Mouse (Mus musculus): ENCODE data around the gene Tulp4. TPM values are rescaled to one million over a fixed set of nuclear protein-coding genes. Genes with fewer than 3 reads are reported as not detected.

Gene Tulp4
- polyA plus RNA-seq, 1 experiment from 2014 or later = 100 TPM

- no peaks in the 10 kb centered on the region for H3K27me3 ChIP-seq (ENCODE audit: control insufficient read depth, insufficient read depth, low read length)
- WGBS = 84% methylated on average over 4 of the region's 4 CpGs
Measured at GRCm38 (mm10) chr17:6129361-6129760, 23.1 kb downstream of the Tulp4 start.

DNA sequence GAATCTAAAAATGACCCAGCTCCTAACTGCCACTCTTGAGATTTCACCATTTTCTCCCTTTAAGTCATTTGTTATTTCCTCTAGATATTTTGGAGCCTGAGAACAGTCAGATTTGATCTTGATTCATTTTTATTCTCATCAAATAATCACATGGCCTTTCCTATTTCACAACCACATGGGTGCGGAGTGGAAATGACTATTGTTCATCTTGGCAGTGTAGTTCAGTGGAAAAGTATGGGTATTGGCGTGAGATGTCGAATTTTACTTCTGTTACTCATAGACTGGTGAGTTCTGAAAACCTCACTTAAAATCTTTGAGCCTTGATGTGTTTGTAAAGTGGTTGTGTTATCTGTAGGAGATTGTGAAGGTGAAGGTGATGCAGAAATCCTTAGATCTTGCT, 24.8 kb downstream of the Tulp4 start:
- WGBS = 95% methylated on average over 3 of the region's 3 CpGs
- H3K9ac ChIP-seq (replicated peaks; ENCODE audit: low read depth, low read length) = no peak overlapping the region
- no peak for ATAC-seq (ENCODE audit: insufficient number of reproducible peaks, insufficient read depth, low FRiP score, low read depth)
- H3K27me3 ChIP-seq (ENCODE audit: control insufficient read depth, insufficient read depth, low read length) = no peaks in the 10 kb centered on the region
- no peak overlapping the region for H3K4me3 ChIP-seq (ENCODE audit: low read depth, low read length)
- no peaks in the 10 kb centered on the region for H3K36me3 ChIP-seq (ENCODE audit: control insufficient read depth, insufficient read depth, low read length)
- H3K4me1 ChIP-seq (ENCODE audit: control insufficient read depth, insufficient read depth, low read length) = no peaks in the 10 kb centered on the region
- H3K27ac ChIP-seq (ENCODE audit: low read length) = no peak overlapping the region
- H3K9me3 ChIP-seq (ENCODE audit: control insufficient read depth, low read depth, low read length) = no peaks in the 10 kb centered on the region
- H3K4me2 ChIP-seq (replicated peaks; ENCODE audit: low read depth, low read length) = no peak overlapping the region

More at GRCm38 (mm10) chr17:6129361-6129760, 23.1 kb downstream of the Tulp4 start:
- Histone ChIP-seq H3K9me3 (ENCODE audit: control insufficient read depth, low read depth, low read length) (no peaks in the 10 kb centered on the region), H3K36me3 (ENCODE audit: control insufficient read depth, insufficient read depth, low read length) (peaks cover 6% of the 10 kb centered on the region; the same call in 1 of the 2 replicates), H3K4me3 (ENCODE audit: low read depth, low read length) (no peak overlapping the region), H3K9ac (replicated peaks; ENCODE audit: low read depth, low read length) (no peak overlapping the region), H3K4me2 (replicated peaks; ENCODE audit: low read depth, low read length) (no peak overlapping the region), H3K4me1 (ENCODE audit: control insufficient read depth, insufficient read depth, low read length) (no peaks in the 10 kb centered on the region), H3K27ac (ENCODE audit: low read length) (no peak overlapping the region)
- no peak for ATAC-seq (ENCODE audit: insufficient number of reproducible peaks, insufficient read depth, low FRiP score, low read depth)

- Histone ChIP-seq H3K27me3 (ENCODE audit: control insufficient read depth, insufficient read depth, low read length) (no peaks in the 10 kb centered on the region), H3K36me3 (ENCODE audit: control insufficient read depth, insufficient read depth, low read length) (no peaks in the 10 kb centered on the region; the same call in 1 of the 2 replicates), H3K9me3 (ENCODE audit: control insufficient read depth, low read depth, low read length) (no peaks in the 10 kb centered on the region), H3K27ac (ENCODE audit: low read length) (no peak overlapping the region), H3K9ac (replicated peaks; ENCODE audit: low read depth, low read length) (no peak overlapping the region), H3K4me1 (ENCODE audit: control insufficient read depth, insufficient read depth, low read length) (no peaks in the 10 kb centered on the region), H3K4me3 (ENCODE audit: low read depth, low read length) (no peak overlapping the region), H3K4me2 (replicated peaks; ENCODE audit: low read depth, low read length) (no peak overlapping the region)
- 71% methylated on average over 3 of the region's 3 CpGs for WGBS
- ATAC-seq (ENCODE audit: insufficient number of reproducible peaks, insufficient read depth, low FRiP score, low read depth) = no peak
Measured at GRCm38 (mm10) chr17:6140875-6141274, 34.6 kb downstream of the Tulp4 start.

GRCm38 (mm10) chr17:6141344-6141743, 35.1 kb downstream of the Tulp4 start:
- Histone ChIP-seq H3K36me3 (ENCODE audit: control insufficient read depth, insufficient read depth, low read length) (no peaks in the 10 kb centered on the region; the same call in 1 of the 2 replicates), H3K9ac (replicated peaks; ENCODE audit: low read depth, low read length) (no peak overlapping the region), H3K27ac (ENCODE audit: low read length) (no peak overlapping the region; the same call in 1 of the 2 replicates), H3K9me3 (ENCODE audit: control insufficient read depth, low read depth, low read length) (no peaks in the 10 kb centered on the region), H3K27me3 (ENCODE audit: control insufficient read depth, insufficient read depth, low read length) (no peaks in the 10 kb centered on the region), H3K4me2 (replicated peaks; ENCODE audit: low read depth, low read length) (no peak overlapping the region), H3K4me3 (ENCODE audit: low read depth, low read length) (no peak overlapping the region), H3K4me1 (ENCODE audit: control insufficient read depth, insufficient read depth, low read length) (no peaks in the 10 kb centered on the region)
- ATAC-seq (ENCODE audit: insufficient number of reproducible peaks, insufficient read depth, low FRiP score, low read depth) = no peak
- WGBS = 76% methylated on average over 2 of the region's 2 CpGs

- ATAC-seq (ENCODE audit: insufficient number of reproducible peaks, insufficient read depth, low FRiP score, low read depth) = no peak
- 76% methylated on average over 2 of the region's 2 CpGs for WGBS
- Histone ChIP-seq H3K9me3 (ENCODE audit: control insufficient read depth, low read depth, low read length) (no peaks in the 10 kb centered on the region), H3K4me1 (ENCODE audit: control insufficient read depth, insufficient read depth, low read length) (no peaks in the 10 kb centered on the region), H3K4me3 (ENCODE audit: low read depth, low read length) (no peak overlapping the region), H3K4me2 (replicated peaks; ENCODE audit: low read depth, low read length) (no peak overlapping the region), H3K9ac (replicated peaks; ENCODE audit: low read depth, low read length) (no peak overlapping the region), H3K27ac (ENCODE audit: low read length) (no peak overlapping the region), H3K36me3 (ENCODE audit: control insufficient read depth, insufficient read depth, low read length) (no peaks in the 10 kb centered on the region), H3K27me3 (ENCODE audit: control insufficient read depth, insufficient read depth, low read length) (no peaks in the 10 kb centered on the region)
Measured at GRCm38 (mm10) chr17:6145244-6145643, 39.0 kb downstream of the Tulp4 start.

DNA sequence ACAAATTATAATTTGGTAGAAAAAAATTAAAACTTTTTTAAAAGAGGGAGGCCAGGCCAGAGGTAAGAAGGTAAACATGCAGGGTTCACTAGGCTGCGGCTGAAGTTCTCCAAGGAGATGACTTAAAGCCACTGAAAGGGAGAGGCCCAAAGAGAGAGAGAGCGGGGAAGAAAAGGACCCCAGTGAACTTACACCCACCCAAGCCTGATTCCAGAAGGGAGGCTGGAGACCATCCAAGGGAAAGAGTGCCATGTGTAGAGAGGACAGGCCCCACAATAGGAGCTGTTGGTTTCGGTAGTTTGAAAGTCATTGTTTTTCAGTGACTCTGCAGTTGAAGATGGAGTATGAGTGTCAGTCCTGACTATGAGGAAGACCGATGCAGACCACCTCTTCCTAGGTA, 46.7 kb downstream of the Tulp4 start:
- 90% methylated on average over 4 of the region's 4 CpGs for whole genome bisulfite sequencing
- no peak for ATAC-seq (ENCODE audit: insufficient number of reproducible peaks, insufficient read depth, low FRiP score, low read depth)
- Histone ChIP-seq H3K27me3 (ENCODE audit: control insufficient read depth, insufficient read depth, low read length) (no peaks in the 10 kb centered on the region), H3K27ac (ENCODE audit: low read length) (no peak overlapping the region), H3K36me3 (ENCODE audit: control insufficient read depth, insufficient read depth, low read length) (no peaks in the 10 kb centered on the region), H3K4me3 (ENCODE audit: low read depth, low read length) (no peak overlapping the region), H3K4me1 (ENCODE audit: control insufficient read depth, insufficient read depth, low read length) (no peaks in the 10 kb centered on the region), H3K9ac (replicated peaks; ENCODE audit: low read depth, low read length) (no peak overlapping the region), H3K4me2 (replicated peaks; ENCODE audit: low read depth, low read length) (no peak overlapping the region), H3K9me3 (ENCODE audit: control insufficient read depth, low read depth, low read length) (no peaks in the 10 kb centered on the region)

GRCm38 (mm10) chr17:6153581-6153980, 47.3 kb downstream of the Tulp4 start:
- ATAC-seq (ENCODE audit: insufficient number of reproducible peaks, insufficient read depth, low FRiP score, low read depth) = no peak

GRCm38 (mm10) chr17:6154366-6154765, 48.1 kb downstream of the Tulp4 start:
- H3K36me3 ChIP-seq (ENCODE audit: control insufficient read depth, insufficient read depth, low read length) = no peaks in the 10 kb centered on the region
- no peaks in the 10 kb centered on the region for H3K27me3 ChIP-seq (ENCODE audit: control insufficient read depth, insufficient read depth, low read length)
- 85% methylated on average over 4 of the region's 4 CpGs for WGBS
- ATAC-seq (ENCODE audit: insufficient number of reproducible peaks, insufficient read depth, low FRiP score, low read depth) = no peak
- no peak overlapping the region for H3K4me2 ChIP-seq (replicated peaks; ENCODE audit: low read depth, low read length)
- no peaks in the 10 kb centered on the region for H3K4me1 ChIP-seq (ENCODE audit: control insufficient read depth, insufficient read depth, low read length)
- no peak overlapping the region for H3K27ac ChIP-seq (ENCODE audit: low read length)
- no peaks in the 10 kb centered on the region for H3K9me3 ChIP-seq (ENCODE audit: control insufficient read depth, low read depth, low read length)
- no peak overlapping the region for H3K9ac ChIP-seq (replicated peaks; ENCODE audit: low read depth, low read length)
- no peak overlapping the region for H3K4me3 ChIP-seq (ENCODE audit: low read depth, low read length)

More at GRCm38 (mm10) chr17:6153581-6153980, 47.3 kb downstream of the Tulp4 start:
- Histone ChIP-seq H3K27ac (ENCODE audit: low read length) (no peak overlapping the region), H3K9me3 (ENCODE audit: control insufficient read depth, low read depth, low read length) (no peaks in the 10 kb centered on the region), H3K4me3 (ENCODE audit: low read depth, low read length) (no peak overlapping the region), H3K27me3 (ENCODE audit: control insufficient read depth, insufficient read depth, low read length) (no peaks in the 10 kb centered on the region), H3K4me1 (ENCODE audit: control insufficient read depth, insufficient read depth, low read length) (no peaks in the 10 kb centered on the region), H3K4me2 (replicated peaks; ENCODE audit: low read depth, low read length) (no peak overlapping the region), H3K9ac (replicated peaks; ENCODE audit: low read depth, low read length) (no peak overlapping the region), H3K36me3 (ENCODE audit: control insufficient read depth, insufficient read depth, low read length) (no peaks in the 10 kb centered on the region)
- 85% methylated on average over 4 of the region's 4 CpGs for WGBS

DNA sequence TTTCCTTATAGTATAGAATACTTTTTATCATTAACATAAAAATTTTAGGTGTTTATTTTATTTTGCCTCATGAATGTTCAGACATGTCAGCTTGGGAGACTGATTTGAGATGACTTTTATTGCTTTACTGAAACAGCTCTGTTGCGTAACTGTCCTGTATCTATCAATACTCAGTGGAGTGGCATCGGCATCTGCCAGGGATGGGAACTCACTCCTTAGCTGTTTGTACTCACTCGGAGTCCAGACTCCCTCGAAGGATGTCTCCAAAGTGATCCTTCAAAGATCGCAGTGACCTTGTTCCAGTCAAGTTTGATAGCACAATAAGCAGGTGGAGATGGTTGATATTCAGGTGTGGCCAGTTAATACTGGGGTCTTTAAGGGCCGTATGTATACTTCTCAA, 54.3 kb downstream of the Tulp4 start:
- WGBS = 84% methylated on average over 6 of the region's 6 CpGs
- no peak overlapping the region for H3K4me3 ChIP-seq (ENCODE audit: low read depth, low read length)
- no peak overlapping the region for H3K27ac ChIP-seq (ENCODE audit: low read length)
- no peaks in the 10 kb centered on the region for H3K4me1 ChIP-seq (ENCODE audit: control insufficient read depth, insufficient read depth, low read length)
- no peak overlapping the region for H3K9ac ChIP-seq (replicated peaks; ENCODE audit: low read depth, low read length)
- no peak overlapping the region for H3K4me2 ChIP-seq (replicated peaks; ENCODE audit: low read depth, low read length)
- no peaks in the 10 kb centered on the region for H3K9me3 ChIP-seq (ENCODE audit: control insufficient read depth, low read depth, low read length)
- no peak for ATAC-seq (ENCODE audit: insufficient number of reproducible peaks, insufficient read depth, low FRiP score, low read depth)
- H3K36me3 ChIP-seq (ENCODE audit: control insufficient read depth, insufficient read depth, low read length) = no peaks in the 10 kb centered on the region; the same call in 1 of the 2 replicates
- no peaks in the 10 kb centered on the region for H3K27me3 ChIP-seq (ENCODE audit: control insufficient read depth, insufficient read depth, low read length)
